Mouse (Mus musculus) CH12.LX (cell line): Measurements from ENCODE around the gene Trpm3.

ENCODE experiments used
- CTCF ChIP-seq, 2 experiments: IDR thresholded peaks in 1 of 2; conservative IDR thresholded peaks in 1 of 2; 2 replicates each; pipeline ENCODE4 v1.5.1; 2011 to 2012; ENCODE audit warnings: low read depth in 2 of 2, low read length in 2 of 2, improper control_type of control experiment in 1 of 2, inconsistent platforms in 1 of 2, mild to moderate bottlenecking in 1 of 2, moderate library complexity in 1 of 2
- HCFC1 ChIP-seq: IDR thresholded peaks from 2 replicates; pipeline ENCODE4 v1.6.1; 2012; ENCODE audit warnings: low read depth, mild to moderate bottlenecking, inconsistent platforms, low read length, improper control_type of control experiment
- MAX ChIP-seq: IDR thresholded peaks from 2 replicates; pipeline ENCODE4 v1.6.1; 2011; ENCODE audit warnings: low read length, improper control_type of control experiment
- NRF1 ChIP-seq: IDR thresholded peaks from 2 replicates; pipeline ENCODE4 v1.6.1; 2014; ENCODE audit warnings: low read depth, mild to moderate bottlenecking, inconsistent platforms, low read length, improper control_type of control experiment, moderate library complexity
- TCF12 ChIP-seq: IDR thresholded peaks from 2 replicates; pipeline ENCODE4 v1.6.1; 2014; ENCODE audit warnings: low read depth, mild to moderate bottlenecking, inconsistent platforms, low read length, improper control_type of control experiment

- TF ChIP-seq HCFC1 = no peak
- no peak for TF ChIP-seq MAX
- TF ChIP-seq NRF1 = no peak
- no peak for TF ChIP-seq CTCF (conservative IDR thresholded peaks at IDR 0.05 in 1 of 2, IDR thresholded peaks at IDR 0.05 in 1 of 2; ENCODE audit: low read depth in 2 of 2, low read length in 2 of 2)
- no peak for TF ChIP-seq TCF12
Observed at GRCm38 (mm10) chr19:22939836-22940235, 801.0 kb downstream of the Trpm3 start.
